Mouse (Mus musculus) spleen, postnatal 36 days (tissue): ENCODE data around the gene Chn2.

Experiments
- DNase-seq, 2 experiments: peaks; one replicate each; pipeline ENCODE4 v3.0.0; 2022; ENCODE audit warnings: low spot score in 2 of 2, mixed read lengths in 1 of 2

Chn2 gene

DNA sequence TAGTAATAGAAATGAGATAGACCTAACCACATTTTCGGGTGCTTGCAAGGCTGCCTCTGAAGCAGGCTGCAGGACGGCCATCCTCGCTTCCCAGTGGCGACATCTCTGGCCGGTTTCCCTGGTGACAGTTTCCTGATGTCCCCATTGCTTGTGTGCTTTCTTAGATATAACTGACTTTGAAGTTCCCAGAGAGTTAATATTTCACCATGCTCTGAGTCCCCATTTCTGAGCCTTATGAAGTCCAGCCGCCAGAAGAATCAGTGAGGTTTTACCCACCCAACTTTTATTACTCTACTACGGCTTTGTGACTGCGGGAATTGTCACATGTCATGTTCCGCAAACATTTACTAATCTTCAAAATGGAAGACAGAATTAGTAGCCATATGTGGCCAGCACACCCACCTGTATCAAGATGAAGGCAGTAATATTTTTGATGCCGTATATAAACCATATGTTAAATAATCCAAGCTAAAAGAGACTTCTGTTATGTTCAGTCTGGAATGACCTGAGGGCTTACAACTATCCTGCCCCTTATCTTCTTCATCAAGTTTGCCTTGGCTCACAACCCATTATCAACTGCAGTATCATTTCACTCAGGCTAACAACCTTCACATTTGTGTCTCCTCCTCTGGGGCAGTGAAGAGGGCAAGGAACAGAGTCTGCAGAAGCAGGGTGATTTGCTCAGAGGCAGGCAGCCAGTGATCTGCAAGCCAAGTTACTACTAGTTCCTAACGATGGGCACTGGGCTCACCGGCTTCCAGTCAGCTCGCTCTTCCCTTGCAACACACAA is 192.6 kb downstream of the Chn2 start:
- no peak for DNase-seq

DNA sequence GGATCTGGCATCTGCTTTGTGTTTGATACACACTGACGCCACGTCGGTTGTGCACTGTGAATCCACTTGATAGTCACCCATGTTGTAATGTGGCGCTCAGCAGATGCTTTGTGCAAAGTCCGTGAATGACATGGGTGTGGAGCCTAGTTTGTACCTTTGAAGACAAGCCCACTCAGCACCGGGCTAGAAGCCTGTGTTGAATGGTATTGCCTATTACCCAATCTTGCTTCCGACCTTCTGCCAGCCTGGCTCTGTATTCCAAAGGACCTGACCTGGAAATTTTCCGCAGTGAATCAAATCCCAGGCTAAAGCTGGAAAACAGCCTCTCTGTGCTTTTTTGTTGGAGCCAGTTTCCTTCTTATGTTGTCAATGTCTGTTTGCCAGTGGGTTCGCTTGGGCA is 197.1 kb downstream of the Chn2 start:
- DNase-seq: no peak

DNA sequence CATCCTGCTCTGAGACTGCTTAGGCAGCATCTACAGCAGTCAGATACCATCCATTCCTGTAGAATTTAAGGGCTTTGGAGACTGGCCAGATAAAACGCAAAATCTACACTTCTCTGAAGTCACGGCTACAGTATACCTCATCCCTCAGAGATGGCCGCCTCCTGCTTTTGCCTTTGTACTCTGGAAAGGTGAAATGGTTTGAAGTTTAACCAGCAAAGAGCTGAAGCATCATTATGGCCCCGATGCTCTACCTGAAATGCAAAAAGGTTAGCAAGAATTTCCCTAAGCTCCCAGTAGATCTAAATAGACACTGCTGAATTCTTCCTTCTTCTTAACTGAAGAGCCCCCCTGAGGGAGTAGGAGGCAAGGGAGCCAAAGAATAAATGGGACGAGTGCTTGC is 202.4 kb downstream of the Chn2 start:
- DNase-seq: no peak

DNA sequence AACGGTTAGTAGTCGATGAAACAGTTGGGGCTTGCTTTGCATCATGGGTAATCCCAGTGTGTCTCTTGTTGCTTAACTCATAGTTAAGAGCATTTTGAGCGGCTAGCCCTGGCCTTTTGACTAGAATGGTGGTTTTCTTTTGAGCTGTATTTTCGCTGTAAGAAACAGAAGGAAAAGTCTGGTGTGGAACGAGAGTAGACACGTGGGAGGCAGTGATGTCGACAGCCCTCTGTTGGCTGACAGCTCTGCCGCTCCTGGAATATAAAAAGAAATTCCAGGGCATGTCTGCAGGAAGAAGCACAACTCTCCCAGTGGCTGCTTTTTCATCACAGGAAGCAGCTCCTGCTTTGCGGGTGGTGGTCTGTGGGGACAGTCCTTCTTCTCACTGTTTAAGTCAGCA is 202.9 kb downstream of the Chn2 start:
- DNase-seq: no peak

DNA sequence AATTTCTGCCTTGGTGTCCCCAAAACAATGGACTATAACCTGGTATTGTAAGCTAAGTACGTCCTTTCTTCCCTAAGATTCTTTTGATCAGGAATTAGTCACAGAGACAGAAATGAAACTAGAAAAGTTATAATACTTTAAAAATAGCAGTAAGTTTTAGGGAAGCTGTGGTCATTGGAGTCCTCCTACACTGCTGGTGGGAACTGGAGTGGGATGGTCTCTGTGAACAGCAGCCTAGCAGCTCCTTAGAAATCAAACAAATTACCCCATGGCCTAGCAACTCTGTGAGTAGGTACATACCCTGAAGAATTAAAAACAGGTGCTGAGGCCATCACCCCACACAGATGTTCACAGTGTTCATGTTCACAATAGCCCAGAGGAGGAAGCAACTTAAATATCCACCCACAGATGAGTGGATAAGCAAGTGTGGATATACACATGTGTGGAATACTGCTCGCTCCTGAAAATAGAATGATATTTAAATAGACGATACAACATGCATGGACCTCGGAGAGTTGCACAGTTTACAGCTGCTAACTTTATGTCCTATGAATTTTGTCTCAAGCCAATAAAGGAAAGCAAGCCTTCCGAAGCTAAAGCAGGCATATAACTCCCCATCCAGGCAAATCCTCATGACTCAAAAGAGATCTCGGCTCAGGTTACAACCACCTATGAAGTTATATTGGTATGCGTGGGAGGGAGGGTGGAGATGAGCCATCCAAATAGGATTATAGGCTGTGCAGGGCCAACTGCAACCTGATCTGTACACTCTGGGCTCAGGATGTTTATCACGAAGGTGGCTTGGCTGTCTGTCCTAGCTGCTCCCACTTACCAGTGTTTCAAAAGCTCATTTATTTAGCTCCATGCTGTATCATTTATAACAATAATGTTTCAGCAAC is 209.2 kb downstream of the Chn2 start:
- no peak for DNase-seq

DNA sequence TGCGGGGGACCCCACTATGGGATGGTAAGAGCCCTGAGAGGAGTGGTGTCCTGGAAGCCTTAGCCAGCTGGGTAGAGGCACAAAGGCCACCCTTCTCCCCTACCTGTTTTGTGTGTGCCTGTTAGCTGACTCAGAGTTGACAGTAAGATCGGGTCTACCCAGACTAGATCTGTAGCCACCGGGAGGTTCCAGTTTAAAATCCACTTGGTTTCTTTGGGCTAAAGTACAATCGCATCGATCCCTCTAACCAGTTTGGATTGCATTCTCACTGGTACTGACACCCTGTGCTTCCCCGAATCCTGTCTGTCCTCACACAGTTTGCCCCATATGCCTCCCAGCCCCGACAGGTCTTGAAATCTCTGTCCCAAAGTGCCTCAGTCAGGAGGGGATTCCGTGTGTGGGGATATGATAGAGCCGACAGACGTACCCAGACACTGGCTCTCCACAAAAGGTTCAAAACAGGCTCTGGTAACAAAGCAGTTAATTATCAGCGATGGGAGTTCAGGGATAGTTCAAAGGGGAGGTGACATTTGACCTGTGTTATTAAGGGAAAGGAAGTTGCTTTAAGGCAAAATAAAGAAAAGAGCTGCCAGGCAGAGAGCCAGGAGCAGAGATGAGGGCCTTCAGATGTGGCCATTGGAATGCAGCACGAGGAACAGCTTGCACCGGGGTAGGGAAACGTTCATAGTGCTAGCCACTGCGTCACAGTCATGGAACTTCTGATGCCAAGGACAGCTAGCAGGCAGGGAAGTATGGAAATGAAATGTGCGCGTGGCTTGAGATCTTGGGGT is 212.2 kb downstream of the Chn2 start:
- DNase-seq: peak in 1 of 2 experiments; percentile 6

DNA sequence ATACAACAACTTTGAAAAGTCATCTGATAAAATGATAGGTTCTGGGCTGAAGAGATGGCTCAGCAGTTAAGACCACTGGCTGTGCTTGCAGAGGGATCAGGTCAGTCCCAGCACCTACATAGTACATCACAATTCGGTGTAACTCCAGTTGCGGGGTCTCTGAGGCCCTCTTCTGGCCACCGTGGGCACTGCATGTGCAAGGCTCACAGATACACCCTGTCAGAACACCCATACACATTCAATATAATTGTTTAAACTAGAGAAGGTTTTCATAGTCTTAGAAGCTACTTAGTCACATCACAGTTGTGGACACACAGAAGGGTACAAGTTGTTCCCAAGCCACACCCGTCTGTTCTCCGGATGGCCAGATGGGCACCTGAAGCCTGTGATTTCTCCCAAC is 213.9 kb downstream of the Chn2 start:
- no peak for DNase-seq

DNA sequence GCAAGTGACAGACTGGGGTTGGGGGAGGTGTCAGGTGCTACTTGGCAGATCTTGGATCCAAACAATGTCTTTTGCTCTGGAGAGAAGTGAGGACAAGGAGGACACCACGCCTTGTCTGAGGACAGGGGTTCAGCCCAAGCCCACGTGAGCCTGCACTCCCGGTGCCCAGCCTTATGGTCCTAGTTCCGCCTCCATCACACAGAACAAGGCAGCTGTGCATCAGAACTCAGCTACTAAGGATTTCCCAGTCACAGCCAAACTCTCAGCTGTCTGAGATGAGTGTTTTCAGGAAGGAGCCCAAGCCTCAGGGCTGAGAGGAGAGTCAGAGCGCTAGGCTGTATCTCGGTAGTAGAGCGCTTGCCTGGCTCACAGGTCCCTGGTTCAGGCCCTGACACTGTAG is 214.5 kb downstream of the Chn2 start:
- no peak for DNase-seq

DNA sequence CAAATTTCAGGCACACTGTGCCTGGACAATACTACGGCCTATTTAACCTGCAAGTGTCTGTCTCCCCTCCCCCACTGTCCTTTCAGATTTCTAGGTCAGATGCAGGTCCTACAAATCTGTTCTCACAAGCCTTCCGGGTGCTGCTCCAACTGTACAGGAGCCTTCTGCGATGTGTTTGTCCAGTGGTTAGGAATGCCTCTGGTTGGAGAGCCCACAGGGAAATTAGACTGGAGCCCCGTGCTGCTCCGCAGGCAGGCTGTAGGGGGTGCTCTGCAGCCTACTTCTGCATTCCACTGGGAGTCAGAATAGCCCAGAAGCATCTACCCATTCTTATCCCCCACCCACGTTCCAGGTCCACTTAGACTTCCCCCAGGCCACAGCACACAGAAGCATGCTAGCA is 215.4 kb downstream of the Chn2 start:
- DNase-seq: no peak

DNA sequence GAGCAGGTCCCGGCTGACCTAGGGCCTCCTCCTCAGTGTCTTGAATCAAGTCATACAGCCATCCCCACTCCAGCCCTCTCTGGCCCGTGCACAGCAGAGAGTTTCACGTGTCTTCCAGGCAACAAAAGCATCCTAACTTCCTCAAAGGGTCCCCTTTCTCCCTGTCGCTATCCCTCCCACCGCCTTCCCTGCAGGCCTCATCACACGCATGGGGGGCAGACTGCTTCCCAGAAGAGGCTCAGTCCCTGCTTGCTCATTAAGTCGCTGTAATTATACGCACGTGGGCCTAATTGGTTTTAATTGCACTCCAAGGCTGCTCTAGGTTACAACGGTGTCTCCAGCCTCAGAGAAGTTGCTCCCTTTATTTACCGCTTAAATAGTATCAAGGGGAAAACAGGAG is 216.0 kb downstream of the Chn2 start:
- no peak for DNase-seq

DNA sequence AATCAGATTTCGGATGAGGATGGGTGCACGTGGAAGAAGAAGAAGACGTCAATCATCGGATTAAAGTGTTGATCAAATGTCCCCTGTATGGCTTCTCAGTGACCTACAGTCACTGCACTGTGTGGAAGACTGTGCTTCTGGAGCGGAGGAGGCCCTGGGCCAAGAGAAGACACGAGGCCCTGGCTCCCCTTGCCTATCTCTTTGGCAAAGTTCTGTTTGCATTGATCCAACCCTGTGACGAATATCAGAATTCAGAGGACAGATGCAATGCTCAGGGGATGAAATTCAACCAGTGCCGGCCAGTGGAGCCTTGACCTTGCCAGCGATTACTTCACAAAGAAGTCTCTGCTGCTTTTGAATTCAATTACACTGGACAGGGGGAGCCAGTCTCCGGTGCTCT is 217.0 kb downstream of the Chn2 start:
- DNase-seq: no peak

DNA sequence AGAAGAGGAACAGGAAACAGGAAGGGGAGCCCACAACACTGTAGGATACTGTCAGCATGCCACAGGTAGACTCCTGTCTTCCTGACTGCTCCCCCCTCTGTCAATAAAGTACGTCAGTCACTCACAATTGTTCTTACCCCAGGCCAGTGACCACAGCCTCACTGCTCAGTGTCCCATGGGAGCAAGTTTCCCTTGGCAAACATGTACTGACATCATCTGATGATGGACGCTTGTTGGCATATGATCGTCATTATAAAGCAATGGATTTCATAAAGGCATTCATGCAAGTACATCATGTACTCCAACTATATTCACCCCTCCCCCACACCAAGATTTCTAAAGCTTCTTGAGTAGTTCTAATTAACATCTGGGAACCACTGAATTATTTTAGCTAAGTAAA is 218.2 kb downstream of the Chn2 start:
- DNase-seq: no peak

DNA sequence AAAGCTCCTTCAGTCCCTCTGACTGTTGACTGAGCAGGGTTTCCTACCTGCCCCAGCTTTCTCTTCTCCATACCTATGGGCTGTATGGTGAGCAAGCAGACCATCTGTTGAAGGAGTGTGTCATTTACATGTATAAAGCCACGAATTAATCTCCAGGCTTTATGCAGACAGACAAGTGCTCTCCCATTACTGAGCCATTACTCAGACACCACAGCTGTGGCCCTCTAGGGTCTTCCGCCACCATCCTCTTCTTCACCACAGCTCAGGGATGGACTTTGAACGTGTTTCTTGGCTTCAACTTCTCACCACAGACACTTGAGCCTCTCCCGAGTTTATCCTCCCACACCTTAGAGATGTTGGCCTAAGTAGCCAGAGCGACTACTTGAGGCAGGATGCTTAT is 219.1 kb downstream of the Chn2 start:
- DNase-seq: no peak

DNA sequence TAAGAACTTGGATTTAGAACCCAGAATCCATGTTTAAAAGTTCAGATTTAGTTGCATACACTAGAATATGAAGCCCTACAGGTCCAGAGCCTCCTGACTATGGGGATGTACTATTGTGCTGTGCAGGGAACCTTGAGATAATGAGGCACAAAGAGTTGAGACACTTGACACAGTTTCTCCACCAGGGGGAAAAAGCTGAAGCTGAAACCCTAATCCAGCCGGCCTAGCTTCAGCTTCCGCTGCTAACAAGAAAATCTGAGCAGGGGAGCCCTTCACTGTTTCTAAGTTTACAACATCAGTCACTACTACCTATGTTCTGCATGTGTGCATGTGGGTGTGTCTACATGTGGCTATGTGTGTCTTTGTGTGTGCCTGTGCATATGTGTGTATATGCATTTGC is 223.4 kb downstream of the Chn2 start:
- DNase-seq: no peak

DNA sequence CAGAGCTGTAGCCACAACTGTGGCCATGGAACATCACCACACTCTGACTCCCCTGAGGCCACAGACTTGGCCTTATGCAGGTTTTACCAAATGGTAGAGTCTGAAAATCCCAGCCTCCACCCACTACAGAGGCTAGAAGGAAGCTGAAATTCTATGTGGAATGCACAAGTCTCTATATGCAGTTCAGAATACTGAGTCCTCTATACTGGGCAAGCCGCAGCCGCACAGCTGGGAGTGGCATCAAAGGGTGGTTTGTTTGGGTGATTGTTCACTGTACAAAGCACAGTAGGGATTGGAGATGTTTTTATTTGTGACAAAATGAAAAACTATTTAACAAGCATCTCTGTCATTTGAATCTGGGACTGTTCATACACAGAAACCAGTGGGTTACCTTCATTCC is 224.5 kb downstream of the Chn2 start:
- DNase-seq: no peak

DNA sequence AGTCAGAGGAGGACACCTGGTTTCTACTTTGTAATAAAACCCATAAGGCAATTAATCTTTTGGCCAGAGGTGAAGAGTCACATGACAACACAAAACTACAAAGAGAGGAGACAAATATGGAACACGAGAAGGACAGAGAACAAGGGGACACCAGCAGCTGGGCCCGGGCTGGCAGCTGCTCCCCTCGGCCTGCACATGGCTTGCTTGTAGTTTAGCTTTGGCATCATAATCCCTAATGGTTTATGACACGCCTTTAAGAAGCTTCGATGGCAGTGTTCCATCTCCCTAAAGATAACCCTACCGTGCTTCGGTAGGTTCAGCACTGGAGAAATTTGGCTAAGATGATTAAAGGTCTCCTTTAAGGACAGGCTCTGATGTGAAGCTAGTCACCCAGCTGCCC is 225.2 kb downstream of the Chn2 start:
- DNase-seq: no peak

DNA sequence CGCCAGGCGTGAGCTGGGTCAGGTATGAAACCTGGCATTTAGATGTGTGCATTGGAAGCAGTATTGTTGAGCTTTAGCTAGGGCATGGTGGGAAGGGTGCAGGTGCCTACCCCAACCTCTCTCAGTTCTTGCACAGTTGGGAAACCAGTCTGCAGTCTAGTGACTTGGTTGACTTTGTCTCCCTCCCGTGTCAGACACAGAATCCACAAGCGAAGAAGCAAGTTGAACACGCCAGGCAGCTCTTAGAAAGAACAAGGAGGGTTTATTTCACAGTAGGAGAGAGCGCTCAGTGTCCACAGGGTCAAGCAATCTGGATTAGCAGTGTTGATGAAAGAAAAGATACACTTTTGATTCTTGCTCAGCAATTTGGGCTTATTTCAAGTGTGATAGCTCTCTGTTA is 226.0 kb downstream of the Chn2 start:
- no peak for DNase-seq

DNA sequence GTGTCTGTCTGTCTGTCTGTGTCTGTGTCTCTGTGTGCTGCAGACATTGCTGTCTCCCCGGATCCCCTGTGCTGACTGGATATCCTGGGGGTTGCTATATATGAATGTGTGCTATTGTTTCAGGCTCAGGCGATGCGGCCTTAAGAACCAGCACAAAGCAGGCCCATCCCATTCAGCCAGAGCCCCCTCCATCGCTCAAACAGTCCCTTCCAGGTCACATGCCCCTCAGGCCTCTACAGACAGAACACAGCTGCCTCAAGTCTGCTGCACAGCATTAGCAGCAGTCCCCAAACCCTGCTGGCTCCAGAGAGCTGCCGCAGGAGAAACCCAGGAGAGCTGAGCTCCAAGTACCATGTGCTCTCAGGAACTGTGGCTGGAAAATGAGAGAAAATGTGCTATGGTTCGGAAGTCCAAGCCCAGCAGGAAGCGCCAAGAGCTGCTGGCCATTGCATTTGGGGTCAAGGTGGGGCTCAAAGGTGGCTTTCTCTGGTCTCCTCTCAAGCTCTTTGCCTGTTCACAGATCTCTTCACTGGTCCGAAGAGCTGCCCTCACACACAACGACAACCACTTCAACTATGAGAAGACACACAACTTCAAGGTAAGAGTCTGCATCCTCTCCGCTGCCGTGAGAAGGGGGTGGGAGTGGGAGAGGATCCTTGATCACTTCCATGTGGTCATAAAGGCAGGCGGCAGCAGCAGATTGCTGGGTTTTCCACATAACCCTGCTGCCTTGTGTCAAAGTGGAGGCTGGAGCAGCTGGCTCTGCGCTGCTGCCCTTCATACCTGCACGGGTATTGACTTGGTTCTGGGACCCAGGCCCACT is 233.4 kb downstream of the Chn2 start:
- DNase-seq: no peak

DNA sequence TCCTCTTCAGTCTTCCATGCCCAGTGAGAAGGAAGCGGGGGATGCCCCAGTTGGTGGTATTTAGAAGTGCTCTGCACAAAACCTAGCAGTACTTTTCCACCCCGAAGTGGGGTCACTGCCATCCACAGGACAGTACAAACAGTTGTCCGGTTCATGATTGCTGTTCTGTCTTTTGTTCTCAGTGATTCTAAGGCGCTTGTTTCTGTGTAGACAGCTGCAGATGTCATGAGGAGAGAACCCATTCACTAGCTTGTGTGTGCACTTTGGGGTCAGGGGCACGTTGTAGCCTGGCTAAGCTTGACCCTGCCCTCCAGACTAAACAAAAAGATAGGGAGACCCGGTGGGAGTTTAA is 234.0 kb downstream of the Chn2 start:
- DNase-seq: no peak

DNA sequence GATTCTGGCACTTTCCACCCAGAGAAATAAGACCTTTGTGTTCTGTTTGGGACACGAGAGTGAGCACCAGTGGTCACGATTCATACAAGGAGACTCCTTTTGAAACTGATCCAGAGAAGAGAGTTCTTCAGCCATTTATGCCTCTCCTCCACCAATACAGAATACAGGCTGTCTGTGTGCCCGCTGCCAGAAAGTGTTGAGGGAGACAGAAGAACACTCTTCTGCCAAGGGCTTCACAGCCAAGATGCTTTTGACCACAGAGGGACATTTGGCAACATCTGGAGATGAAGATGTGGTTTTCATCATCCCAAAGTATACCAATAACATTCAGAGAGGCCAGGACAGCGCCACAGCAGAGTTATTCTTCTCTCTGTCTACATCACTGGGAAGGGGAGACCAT is 237.9 kb downstream of the Chn2 start:
- DNase-seq: no peak

DNA sequence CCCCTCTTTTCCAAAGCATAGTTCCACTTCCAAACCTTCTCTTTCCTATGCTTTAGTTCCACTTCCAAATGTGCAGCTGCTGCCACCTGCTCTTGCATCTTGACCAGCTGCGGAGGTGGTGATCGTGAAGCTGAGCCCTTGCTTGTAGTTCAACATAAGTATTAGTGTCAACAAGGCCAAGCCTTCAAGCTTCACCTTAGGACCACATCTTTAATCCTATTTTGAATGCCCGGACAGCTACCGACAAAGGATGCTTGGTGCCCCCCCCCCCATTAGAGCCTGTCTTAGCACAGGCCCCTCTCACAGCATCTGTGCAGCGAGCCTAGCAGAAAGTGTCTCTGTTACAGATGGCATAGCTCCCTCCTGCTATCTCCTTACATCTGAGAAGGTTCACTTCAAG is 238.5 kb downstream of the Chn2 start:
- DNase-seq: no peak

DNA sequence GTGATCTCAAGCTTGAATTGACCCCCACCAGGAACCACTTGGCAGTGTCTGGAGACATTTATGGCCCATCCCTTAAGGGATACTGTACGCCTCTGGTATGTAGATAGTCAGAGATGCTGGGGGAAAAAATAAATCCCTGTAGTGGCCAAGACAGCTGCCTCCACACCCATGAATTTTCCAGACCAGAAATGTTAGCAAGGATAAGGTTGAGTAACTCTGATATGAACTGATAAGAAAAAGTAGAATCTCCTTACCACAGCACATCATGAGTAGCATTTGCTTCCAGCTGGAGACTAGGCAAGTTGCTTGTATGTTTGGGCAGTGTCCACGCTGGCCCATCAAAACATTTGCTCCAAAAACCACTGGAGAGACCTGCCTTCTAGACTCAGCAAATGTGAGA is 239.3 kb downstream of the Chn2 start:
- no peak for DNase-seq
